Mouse (Mus musculus) brain, embryonic 14.5 days (tissue): ENCODE measurements at regions not wholly inside any gene's neighbourhood (a gene's known extent, or its start where the extent isn't known, plus 50 kb on each side); places are given as distances from the start of the nearest gene placed in this dataset.

ENCODE experiments used
- CTCF ChIP-seq: fragments of 200-500 bp; IDR thresholded peaks from 2 replicates; pipeline ENCODE4 v1.5.1; 2012; ENCODE audit warnings: inconsistent platforms, mild to moderate bottlenecking, moderate library complexity, borderline replicate concordance; ENCODE audit not compliant: insufficient read depth, insufficient read length; ENCODE audit errors: extremely low read depth
- POLR2A ChIP-seq: fragments of 200-500 bp; IDR thresholded peaks from 2 replicates; pipeline ENCODE4 v1.6.1; 2012; ENCODE audit warnings: mild to moderate bottlenecking, inconsistent platforms, borderline replicate concordance; ENCODE audit not compliant: poor library complexity, insufficient read depth, insufficient read length, severe bottlenecking; ENCODE audit errors: extremely low read depth

- no peak for TF ChIP-seq POLR2A
- no peak for TF ChIP-seq CTCF
Measured at GRCm38 (mm10) chr13:37664116-37664515, 114.1 kb upstream of the Rreb1 start.
